Mouse (Mus musculus) kidney, postnatal 25 days (tissue): ENCODE data around the gene Kbtbd8.

ENCODE experiments used
- DNase-seq, 2 experiments: peaks; one replicate each; pipeline ENCODE4 v3.0.0; 2021; ENCODE audit warnings: mixed read lengths in 2 of 2

Kbtbd8 gene

GRCm38 (mm10) chr6:95174311-95175143, 57.5 kb downstream of the Kbtbd8 start:
- DNase-seq, result no peak
